Mouse (Mus musculus): ENCODE data around the gene Fat3. TPM values are rescaled to one million over a fixed set of nuclear protein-coding genes. Genes with fewer than 3 reads are reported as not detected.

The Fat3 gene
- polyA plus RNA-seq, 1 experiment from 2014 or later: 16.8 TPM

DNA sequence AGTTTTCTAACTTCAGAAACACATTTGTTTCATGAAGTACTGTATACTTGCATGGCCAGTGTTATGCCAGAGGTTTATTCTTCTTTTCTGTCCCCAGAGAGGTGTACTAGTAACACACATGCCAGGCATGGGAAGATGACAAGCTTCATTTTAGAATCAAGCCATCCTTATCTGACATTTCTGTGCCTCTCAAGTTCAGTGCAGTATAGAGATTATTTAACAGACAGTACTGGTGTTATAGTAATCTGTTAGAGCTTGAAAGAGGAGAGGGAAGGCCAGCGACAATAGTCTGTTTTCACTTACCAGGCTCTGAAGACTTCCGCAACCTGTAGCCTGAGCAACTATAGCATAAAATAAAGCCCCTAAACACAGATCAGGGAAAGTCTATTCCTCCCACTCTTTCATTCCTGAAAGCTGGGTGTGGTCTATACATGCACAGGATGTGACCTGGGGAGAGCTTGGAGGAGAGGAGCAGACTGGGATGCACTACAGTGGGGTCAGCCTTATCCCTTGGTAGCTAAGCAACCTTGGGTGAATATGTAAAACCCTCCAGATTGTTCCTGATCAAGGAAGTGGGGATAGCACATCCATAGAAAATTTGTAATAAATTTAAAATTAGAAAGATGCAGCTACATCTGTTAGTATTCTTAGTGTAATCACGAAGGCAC is 557.5 kb downstream of the Fat3 start:
- Histone ChIP-seq H3K36me3 (ENCODE audit: control insufficient read depth, insufficient read depth, low read length) (no peaks in the 10 kb centered on the region), H3K4me3 (ENCODE audit: low read depth, low read length) (no peak overlapping the region), H3K4me2 (ENCODE audit: low read depth) (no peak overlapping the region), H3K27me3 (ENCODE audit: control insufficient read depth, insufficient read depth, low read length) (no peaks in the 10 kb centered on the region), H3K9me3 (ENCODE audit: control insufficient read depth, low read length) (no peaks in the 10 kb centered on the region), H3K4me1 (ENCODE audit: control insufficient read depth, insufficient read depth, low read length) (no peaks in the 10 kb centered on the region), H3K9ac (ENCODE audit: low read length) (no peak overlapping the region), H3K27ac (ENCODE audit: low read depth, low read length) (no peak overlapping the region)
- DNase-seq (ENCODE audit: low spot score): no peak
- WGBS: 91% methylated on average over 3 of the region's 3 CpGs
- no peak for ATAC-seq (ENCODE audit: insufficient read depth, low FRiP score, low TSS enrichment)

GRCm38 (mm10) chr9:15941818-15942217 is 559.3 kb downstream of the Fat3 start:
- H3K4me2 ChIP-seq (ENCODE audit: low read depth): no peak overlapping the region
- DNase-seq (ENCODE audit: low spot score): no peak
- no peaks in the 10 kb centered on the region for H3K27me3 ChIP-seq (ENCODE audit: control insufficient read depth, insufficient read depth, low read length)
- no peak overlapping the region for H3K4me3 ChIP-seq (ENCODE audit: low read depth, low read length)
- H3K9me3 ChIP-seq (ENCODE audit: control insufficient read depth, low read length): no peaks in the 10 kb centered on the region
- H3K9ac ChIP-seq (ENCODE audit: low read length): no peak overlapping the region
- no peaks in the 10 kb centered on the region for H3K36me3 ChIP-seq (ENCODE audit: control insufficient read depth, insufficient read depth, low read length)
- H3K27ac ChIP-seq (ENCODE audit: low read depth, low read length): no peak overlapping the region
- WGBS: 97% methylated on average over 2 of the region's 2 CpGs
- no peak for ATAC-seq (ENCODE audit: insufficient read depth, low FRiP score, low TSS enrichment)
- no peaks in the 10 kb centered on the region for H3K4me1 ChIP-seq (ENCODE audit: control insufficient read depth, insufficient read depth, low read length)

DNA sequence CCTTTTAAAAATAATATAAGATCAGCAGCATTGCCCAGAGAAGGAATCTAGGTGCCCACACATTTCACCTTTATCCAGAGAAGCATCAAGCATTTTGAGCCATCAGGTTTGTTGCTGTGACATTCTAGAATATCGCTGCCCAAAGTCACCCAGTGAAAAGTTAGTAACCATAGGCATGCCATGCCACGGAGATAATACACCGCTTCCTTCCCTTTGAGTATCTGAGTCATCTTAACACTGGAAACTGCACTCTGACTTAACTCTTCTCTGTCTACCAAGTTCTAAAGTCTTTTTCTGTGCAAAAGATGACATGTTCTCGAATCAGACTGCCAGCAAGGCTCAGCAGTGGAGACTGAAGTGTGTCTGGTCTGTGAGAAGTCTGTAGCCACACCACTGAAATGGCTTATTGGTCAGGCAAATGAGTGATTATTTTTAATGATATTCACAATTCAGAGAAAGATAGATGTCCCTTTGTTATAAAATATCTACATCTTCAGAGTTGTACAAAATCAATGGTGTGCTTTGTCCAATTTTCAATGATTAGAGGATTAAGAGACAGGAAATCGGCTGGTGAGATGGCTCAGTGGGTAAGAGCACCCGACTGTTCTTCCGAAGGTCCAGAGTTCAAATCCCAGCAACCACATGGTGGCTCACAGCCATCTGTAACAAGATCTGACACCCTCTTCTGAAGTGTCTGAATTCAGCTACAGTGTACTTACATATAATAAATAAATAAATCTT is 560.0 kb downstream of the Fat3 start:
- H3K27me3 ChIP-seq (ENCODE audit: control insufficient read depth, insufficient read depth, low read length): no peaks in the 10 kb centered on the region
- 90% methylated on average over 7 of the region's 7 CpGs for WGBS
- no peak for DNase-seq (ENCODE audit: low spot score)
- ATAC-seq (ENCODE audit: insufficient read depth, low FRiP score, low TSS enrichment): no peak
- no peak overlapping the region for H3K9ac ChIP-seq (ENCODE audit: low read length)
- H3K4me1 ChIP-seq (ENCODE audit: control insufficient read depth, insufficient read depth, low read length): no peaks in the 10 kb centered on the region
- H3K36me3 ChIP-seq (ENCODE audit: control insufficient read depth, insufficient read depth, low read length): no peaks in the 10 kb centered on the region
- H3K27ac ChIP-seq (ENCODE audit: low read depth, low read length): no peak overlapping the region
- H3K9me3 ChIP-seq (ENCODE audit: control insufficient read depth, low read length): no peaks in the 10 kb centered on the region
- H3K4me2 ChIP-seq (ENCODE audit: low read depth): no peak overlapping the region
- H3K4me3 ChIP-seq (ENCODE audit: low read depth, low read length): no peak overlapping the region

- Histone ChIP-seq H3K9me3 (ENCODE audit: control insufficient read depth, low read length) (no peaks in the 10 kb centered on the region), H3K4me2 (ENCODE audit: low read depth) (no peak overlapping the region), H3K4me3 (ENCODE audit: low read depth, low read length) (no peak overlapping the region), H3K27me3 (ENCODE audit: control insufficient read depth, insufficient read depth, low read length) (no peaks in the 10 kb centered on the region), H3K36me3 (ENCODE audit: control insufficient read depth, insufficient read depth, low read length) (no peaks in the 10 kb centered on the region), H3K9ac (ENCODE audit: low read length) (no peak overlapping the region), H3K27ac (ENCODE audit: low read depth, low read length) (no peak overlapping the region), H3K4me1 (ENCODE audit: control insufficient read depth, insufficient read depth, low read length) (no peaks in the 10 kb centered on the region)
- 36% methylated on average over 2 of the region's 2 CpGs for WGBS
- ATAC-seq (ENCODE audit: insufficient read depth, low FRiP score, low TSS enrichment): no peak
- peak; percentile 32 for DNase-seq (ENCODE audit: low spot score)
Observed at GRCm38 (mm10) chr9:15939594-15939993, 561.5 kb downstream of the Fat3 start.

- WGBS: 76% methylated on average over 28 of the region's 28 CpGs
- H3K9ac ChIP-seq (ENCODE audit: low read length): no peak overlapping the region
- H3K27me3 ChIP-seq (ENCODE audit: control insufficient read depth, insufficient read depth, low read length): no peaks in the 10 kb centered on the region
- no peak overlapping the region for H3K4me2 ChIP-seq (ENCODE audit: low read depth)
- H3K9me3 ChIP-seq (ENCODE audit: control insufficient read depth, low read length): no peaks in the 10 kb centered on the region
- no peaks in the 10 kb centered on the region for H3K4me1 ChIP-seq (ENCODE audit: control insufficient read depth, insufficient read depth, low read length)
- H3K27ac ChIP-seq (ENCODE audit: low read depth, low read length): no peak overlapping the region
- ATAC-seq (ENCODE audit: insufficient read depth, low FRiP score, low TSS enrichment): no peak
- H3K4me3 ChIP-seq (ENCODE audit: low read depth, low read length): no peak overlapping the region
- no peak for DNase-seq (ENCODE audit: low spot score)
- no peaks in the 10 kb centered on the region for H3K36me3 ChIP-seq (ENCODE audit: control insufficient read depth, insufficient read depth, low read length)
Observed at GRCm38 (mm10) chr9:15937837-15938514, 563.1 kb downstream of the Fat3 start.

- no peak overlapping the region for H3K4me3 ChIP-seq (ENCODE audit: low read depth, low read length)
- no peak overlapping the region for H3K27ac ChIP-seq (ENCODE audit: low read depth, low read length)
- no peaks in the 10 kb centered on the region for H3K4me1 ChIP-seq (ENCODE audit: control insufficient read depth, insufficient read depth, low read length)
- H3K27me3 ChIP-seq (ENCODE audit: control insufficient read depth, insufficient read depth, low read length): no peaks in the 10 kb centered on the region
- H3K4me2 ChIP-seq (ENCODE audit: low read depth): no peak overlapping the region
- H3K9ac ChIP-seq (ENCODE audit: low read length): no peak overlapping the region
- no peaks in the 10 kb centered on the region for H3K9me3 ChIP-seq (ENCODE audit: control insufficient read depth, low read length)
- ATAC-seq (ENCODE audit: insufficient read depth, low FRiP score, low TSS enrichment) (no peak), DNase-seq (ENCODE audit: low spot score) (no peak)
- H3K36me3 ChIP-seq (ENCODE audit: control insufficient read depth, insufficient read depth, low read length): no peaks in the 10 kb centered on the region
- 89% methylated on average over 5 of the region's 5 CpGs for WGBS
Observed at GRCm38 (mm10) chr9:15930928-15931443, 570.1 kb downstream of the Fat3 start.

DNA sequence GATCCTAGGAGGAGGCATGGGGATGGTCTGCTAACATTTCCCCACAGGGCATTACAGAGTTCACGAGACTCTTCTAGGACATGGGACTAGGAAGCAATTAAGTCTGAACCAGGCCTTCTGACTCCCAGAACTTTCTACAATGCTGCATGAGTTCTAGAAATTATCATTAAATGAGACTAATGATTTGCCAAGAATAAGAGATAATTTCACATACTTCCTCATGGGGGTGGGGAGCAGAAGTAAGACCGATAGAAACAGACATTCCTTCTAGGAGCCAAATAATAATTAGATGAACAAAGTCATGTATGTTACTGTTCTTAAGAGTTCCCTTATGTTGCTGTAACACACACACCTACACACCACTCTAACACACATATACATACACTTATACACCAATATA is 572.8 kb downstream of the Fat3 start:
- no peak for ATAC-seq (ENCODE audit: insufficient read depth, low FRiP score, low TSS enrichment)
- WGBS: 93% methylated on average over 2 of the region's 2 CpGs
- no peaks in the 10 kb centered on the region for H3K9me3 ChIP-seq (ENCODE audit: control insufficient read depth, low read length)

DNA sequence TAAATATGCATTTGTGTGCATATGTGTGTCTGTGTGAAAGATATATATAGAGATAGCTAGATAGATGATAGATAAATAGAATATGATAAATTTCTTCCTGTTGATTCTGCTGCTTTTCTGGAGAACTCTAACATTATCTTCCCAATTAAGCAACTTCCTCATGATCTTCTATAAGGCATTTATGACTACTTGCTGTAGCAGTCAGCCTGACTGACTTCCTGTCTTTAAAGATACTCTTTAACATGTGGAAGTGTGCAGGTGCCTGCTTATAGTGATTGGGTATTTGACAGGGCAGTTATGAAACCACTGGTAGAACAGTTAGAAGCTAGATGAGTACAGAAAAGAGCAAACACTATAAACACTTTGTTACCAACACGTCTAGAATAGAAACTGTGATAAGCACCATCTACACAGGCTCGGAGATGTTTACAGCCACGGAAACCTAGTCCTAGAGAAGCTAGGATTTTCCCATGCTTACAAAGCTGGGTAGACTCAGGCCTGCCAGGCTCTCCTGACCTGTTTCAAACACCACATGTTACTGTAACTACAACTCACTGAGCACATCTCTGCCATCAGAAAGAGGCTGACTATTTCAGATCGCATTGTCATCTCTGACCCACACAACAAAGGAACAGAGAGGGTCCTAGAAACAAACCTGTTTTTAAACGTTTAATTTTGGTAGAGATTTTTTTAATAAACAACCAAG is 573.6 kb downstream of the Fat3 start:
- H3K27ac ChIP-seq (ENCODE audit: low read depth, low read length): no peak overlapping the region
- no peak overlapping the region for H3K4me3 ChIP-seq (ENCODE audit: low read depth, low read length)
- no peaks in the 10 kb centered on the region for H3K4me1 ChIP-seq (ENCODE audit: control insufficient read depth, insufficient read depth, low read length)
- no peak overlapping the region for H3K9ac ChIP-seq (ENCODE audit: low read length)
- DNase-seq (ENCODE audit: low spot score): no peak
- WGBS: 85% methylated on average over 5 of the region's 5 CpGs
- H3K27me3 ChIP-seq (ENCODE audit: control insufficient read depth, insufficient read depth, low read length): no peaks in the 10 kb centered on the region
- ATAC-seq (ENCODE audit: insufficient read depth, low FRiP score, low TSS enrichment): no peak
- H3K36me3 ChIP-seq (ENCODE audit: control insufficient read depth, insufficient read depth, low read length): no peaks in the 10 kb centered on the region
- no peak overlapping the region for H3K4me2 ChIP-seq (ENCODE audit: low read depth)
- H3K9me3 ChIP-seq (ENCODE audit: control insufficient read depth, low read length): no peaks in the 10 kb centered on the region

More for the DNA sequence above, 572.8 kb downstream of the Fat3 start:
- Histone ChIP-seq H3K4me2 (ENCODE audit: low read depth) (no peak overlapping the region), H3K9ac (ENCODE audit: low read length) (no peak overlapping the region), H3K4me1 (ENCODE audit: control insufficient read depth, insufficient read depth, low read length) (no peaks in the 10 kb centered on the region), H3K27me3 (ENCODE audit: control insufficient read depth, insufficient read depth, low read length) (no peaks in the 10 kb centered on the region), H3K27ac (ENCODE audit: low read depth, low read length) (no peak overlapping the region), H3K4me3 (ENCODE audit: low read depth, low read length) (no peak overlapping the region), H3K36me3 (ENCODE audit: control insufficient read depth, insufficient read depth, low read length) (no peaks in the 10 kb centered on the region)
- no peak for DNase-seq (ENCODE audit: low spot score)

Data from neural tube, embryonic 11.5 days (tissue).